In genomic region chr6:35395726-35396125, GRCm38 (mm10) we compare ENCODE assay signal across 19 mouse cellular contexts.
"Had no signal": no experiment of that assay in that cellular context is flagged by ENCODE, and none has a peak within 500 bp of the region (broad histone marks: within the 10 kb centered on the region; RNA-seq: fewer than 3 reads in every experiment).

No protein-coding gene starts in this region.

- H3K36me3 ChIP-seq: midbrain, embryonic 10.5 days; midbrain, embryonic 12.5 days; neural tube, embryonic 13.5 days; neural tube, embryonic 15.5 days had no signal

- H3K9me3 ChIP-seq: midbrain, embryonic 10.5 days; midbrain, embryonic 12.5 days; neural tube, embryonic 13.5 days had no signal

- H3K4me1 ChIP-seq: midbrain, embryonic 10.5 days; midbrain, embryonic 12.5 days; neural tube, embryonic 13.5 days; neural tube, embryonic 15.5 days had no signal

- H3K4me3 ChIP-seq: midbrain, embryonic 10.5 days; midbrain, embryonic 12.5 days; myocyte; neural tube, embryonic 13.5 days; neural tube, embryonic 15.5 days had no signal

- ATAC-seq: midbrain, embryonic 16.5 days had no signal

- H3K4me2 ChIP-seq: lung, embryonic 14.5 days; midbrain, embryonic 12.5 days; neural tube, embryonic 13.5 days; neural tube, embryonic 15.5 days had no signal

- DNase-seq: lung, adult 18-20 months; lung, embryonic 14.5 days; lung, postnatal 10 days; lung, postnatal 4 days; midbrain, embryonic 14.5 days; retina, postnatal 1 day; right cerebral cortex, adult 18-20 months; right cerebral cortex, postnatal 25 days; right cerebral cortex, postnatal 4 days; spleen, adult 18-20 months; thymus, adult 18-20 months; thymus, postnatal 14 days; thymus, postnatal 36 days had no signal

- H3K27me3 ChIP-seq: midbrain, embryonic 12.5 days; neural tube, embryonic 13.5 days; neural tube, embryonic 15.5 days had no signal

- H3K9ac ChIP-seq: lung, embryonic 14.5 days; midbrain, embryonic 12.5 days; neural tube, embryonic 13.5 days; neural tube, embryonic 15.5 days had no signal

- H3K27ac ChIP-seq: midbrain, embryonic 10.5 days; midbrain, embryonic 12.5 days; neural tube, embryonic 13.5 days; neural tube, embryonic 15.5 days had no signal
